Comparison of ENCODE assay signal across 8 mouse cellular contexts in the genomic region with DNA sequence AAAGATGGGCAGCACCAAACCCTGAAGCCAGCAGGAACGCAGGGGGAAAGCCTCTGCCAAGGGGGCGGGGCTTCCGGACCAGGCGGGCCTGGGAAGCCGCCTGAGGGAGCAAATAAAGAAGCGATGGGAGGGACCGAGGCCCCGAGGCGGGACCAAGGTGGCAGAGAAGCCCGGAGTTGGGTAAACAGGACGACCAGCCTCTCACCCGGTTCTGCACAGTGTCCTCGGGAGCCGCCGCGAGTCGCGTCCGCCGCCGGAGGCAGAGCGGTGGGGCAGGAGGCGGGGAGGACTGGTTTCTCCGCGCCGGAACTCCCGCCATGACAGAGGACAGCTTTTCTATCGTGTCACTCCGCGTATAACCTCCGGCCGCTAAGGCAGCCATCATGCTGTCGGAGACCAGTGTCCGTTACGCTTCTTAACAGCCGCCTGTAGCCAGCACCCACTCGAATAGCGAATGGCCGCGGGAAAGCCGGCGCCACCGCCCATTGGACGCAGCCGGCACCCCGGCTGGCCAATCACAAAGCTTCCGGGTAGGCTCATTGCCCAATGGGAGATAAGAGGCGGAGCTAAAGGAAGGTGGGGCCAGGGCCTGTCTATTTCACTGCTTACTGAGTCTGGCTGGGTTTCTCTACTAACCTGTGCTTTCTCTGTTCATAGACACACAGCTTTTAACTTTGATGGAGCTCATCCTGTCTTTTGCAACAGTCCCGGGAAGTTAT. TPM values are rescaled to one million over a fixed set of nuclear protein-coding genes. Genes with fewer than 3 reads are reported as not detected.
DNase-seq lines count a peak whose midpoint lies in the region; ATAC-seq lines count a peak whose summit lies in the region.

A gene (plus strand): TSS at position 144 of the 719 bp plus-strand sequence.
A gene (minus strand): TSS at position 469 of the 719 bp plus-strand sequence.

- H3K27me3 ChIP-seq in heart, embryonic 10.5 days (ENCODE audit: insufficient read depth, poor library complexity, severe bottlenecking): no peaks in the 10 kb centered on the region
- no peaks in the 10 kb centered on the region for H3K27me3 ChIP-seq in kidney, embryonic 15.5 days

- H3K9ac ChIP-seq in kidney, embryonic 15.5 days: peak within 1 kb of the TSS; percentile 49

- H3K4me2 ChIP-seq in kidney, embryonic 15.5 days: peak within 1 kb of the TSS; percentile 85

- ATAC-seq in erythroblast, adult 5-6 weeks (replicated peaks; ENCODE audit: low FRiP score, poor library complexity, severe bottlenecking): peak; percentile 94
- peak; percentile 97 for ATAC-seq in kidney, embryonic 15.5 days (replicated peaks; ENCODE audit: low FRiP score)
- peak; percentile 95 for ATAC-seq in monocyte, adult 5-6 weeks (replicated peaks; ENCODE audit: insufficient number of reproducible peaks, low FRiP score, low TSS enrichment, poor library complexity, severe bottlenecking)

- WGBS in heart, embryonic 10.5 days: under 1% methylated on average over 49 of the region's 49 CpGs
- WGBS in kidney, embryonic 15.5 days: under 1% methylated on average over 49 of the region's 49 CpGs

- H3K4me3 ChIP-seq in heart, embryonic 10.5 days: peak within 1 kb of the TSS; percentile 90
- peak within 1 kb of the TSS; percentile 69 for H3K4me3 ChIP-seq in kidney, embryonic 15.5 days (replicated peaks)

- no peaks in the 10 kb centered on the region for H3K36me3 ChIP-seq in heart, embryonic 10.5 days
- H3K36me3 ChIP-seq in kidney, embryonic 15.5 days: no peaks in the 10 kb centered on the region; the same call in 1 of the 2 replicates

- peak; percentile 92 for DNase-seq in B cell, adult 2 months
- peak; percentile 97 for DNase-seq in brain, adult 2 months (ENCODE audit: low read depth, low spot score)
- peak; percentile 97 for DNase-seq in heart, embryonic 10.5 days (ENCODE audit: low spot score)
- peak; percentile 95 for DNase-seq in liver
- DNase-seq in spleen, postnatal 4 days (ENCODE audit: low spot score in 2 of 2): peak; percentile 93 to 95

- H3K4me1 ChIP-seq in heart, embryonic 10.5 days: peaks cover 12% of the 10 kb centered on the region
- peaks cover 19% of the 10 kb centered on the region for H3K4me1 ChIP-seq in kidney, embryonic 15.5 days

- H3K9me3 ChIP-seq in heart, embryonic 10.5 days: no peaks in the 10 kb centered on the region
- no peaks in the 10 kb centered on the region for H3K9me3 ChIP-seq in kidney, embryonic 15.5 days (replicated peaks)

- peak within 1 kb of the TSS; percentile 91 for H3K27ac ChIP-seq in heart, embryonic 10.5 days
- H3K27ac ChIP-seq in kidney, embryonic 15.5 days: peak within 1 kb of the TSS; percentile 99

RNA-seq across cellular contexts. Expression of the first gene that starts in this region (rescaled TPM):
- not detected in 2 replicates for total RNA-seq in erythroblast, adult 5-6 weeks (2015; ENCODE audit: low replicate concordance)
- not detected in 2 replicates for total RNA-seq in erythroblast, adult 5-6 weeks (2017; ENCODE audit: low replicate concordance)
- 0.29 and 0.43 TPM in 2 replicates for polyA plus RNA-seq in heart, embryonic 10.5 days (2016; fragmentation: Nextera tagmentation; extraction: Ambion mirVana)
- polyA plus RNA-seq in kidney, embryonic 15.5 days (2015; fragmentation: Nextera tagmentation; extraction: Ambion mirVana): 0.59 and 0.61 TPM in 2 replicates
- 1.0 to 3.2 TPM in 2 of 3 replicates, not detected in the other for total RNA-seq in monocyte, adult 5-6 weeks (2017)

RNA-seq across cellular contexts. Expression of the second gene that starts in this region (rescaled TPM):
- 6.9 and 22.5 TPM in 2 replicates for total RNA-seq in erythroblast, adult 5-6 weeks (2015; ENCODE audit: low replicate concordance)
- 4.9 and 11.7 TPM in 2 replicates for total RNA-seq in erythroblast, adult 5-6 weeks (2017; ENCODE audit: low replicate concordance)
- 11.4 and 13.9 TPM in 2 replicates for polyA plus RNA-seq in heart, embryonic 10.5 days (2016; fragmentation: Nextera tagmentation; extraction: Ambion mirVana)
- 8.6 and 9.9 TPM in 2 replicates for polyA plus RNA-seq in kidney, embryonic 15.5 days (2015; fragmentation: Nextera tagmentation; extraction: Ambion mirVana)
- total RNA-seq in monocyte, adult 5-6 weeks (2017): 1.3 to 4.7 TPM (median 3.0 TPM) in 3 replicates

Comparison
In these comparisons a context has a peak if more than half of its experiments do, and no peak if none do; other contexts are left out.
1. Peak in every context shown above with its lines: DNase-seq, ATAC-seq, H3K4me3 ChIP-seq and H3K27ac ChIP-seq.